Mouse (Mus musculus) cortical plate, adult 2 months (tissue): ENCODE measurements at regions not wholly inside any gene's neighbourhood (a gene's known extent, or its start where the extent isn't known, plus 50 kb on each side); places are given as distances from the start of the nearest gene placed in this dataset.

Experiments
- CTCF ChIP-seq: fragments of 200-500 bp; IDR thresholded peaks from 2 replicates; pipeline ENCODE4 v1.5.1; 2011; ENCODE audit warnings: mild to moderate bottlenecking, control low read depth, low read length; ENCODE audit not compliant: insufficient read depth; ENCODE audit errors: extremely low read depth
- POLR2A ChIP-seq: fragments of 200-500 bp; IDR thresholded peaks from 2 replicates; pipeline ENCODE4 v1.6.1; 2011; ENCODE audit warnings: mild to moderate bottlenecking, low read length, control low read depth; ENCODE audit not compliant: insufficient read depth; ENCODE audit errors: extremely low read depth

GRCm38 (mm10) chr2:138937165-138937564 is 556.5 kb upstream of the Sptlc3 start:
- TF ChIP-seq CTCF (no peak), POLR2A (no peak)
